Mouse (Mus musculus) hindbrain, embryonic 15.5 days (tissue): ENCODE data around the gene Mad2l2. TPM values are rescaled to one million over a fixed set of nuclear protein-coding genes. Genes with fewer than 3 reads are reported as not detected.

Source experiments
- ATAC-seq: fragments of 200-750 bp; cut with Nextera tagmentation; 2 replicates; pipeline ENCODE4 v1.8.0; 2017; ENCODE audit warnings: low read depth, moderate number of reproducible peaks, moderate TSS enrichment; ENCODE audit not compliant: low FRiP score
- H3K27ac ChIP-seq: fragments of 300-500 bp; sonication (generic); replicated peaks from 2 replicates; pipeline ENCODE4 v1.5.1; 2015; ENCODE audit warnings: mild to moderate bottlenecking, inconsistent platforms
- H3K27me3 ChIP-seq: fragments of 300-500 bp; sonication (generic); 2 replicates; pipeline ENCODE4 v1.6.1; 2015; ENCODE audit warnings: control low read depth, inconsistent platforms
- H3K36me3 ChIP-seq: fragments of 300-500 bp; sonication (generic); 2 replicates; pipeline ENCODE4 v1.6.1; 2015; ENCODE audit warnings: control low read depth, inconsistent platforms
- H3K4me1 ChIP-seq: fragments of 300-500 bp; sonication (generic); replicated peaks from 2 replicates; pipeline ENCODE4 v1.6.1; 2015; ENCODE audit warnings: control low read depth, inconsistent platforms
- H3K4me2 ChIP-seq: fragments of 300-500 bp; sonication (generic); 2 replicates; pipeline ENCODE4 v1.6.1; 2015; ENCODE audit warnings: moderate library complexity, mild to moderate bottlenecking, inconsistent platforms
- H3K4me3 ChIP-seq: fragments of 300-500 bp; sonication (generic); 2 replicates; pipeline ENCODE4 v1.5.1; 2015; ENCODE audit warnings: mild to moderate bottlenecking, inconsistent platforms
- H3K9ac ChIP-seq: fragments of 300-500 bp; sonication (generic); 2 replicates; pipeline ENCODE4 v1.6.1; 2015; ENCODE audit warnings: inconsistent platforms
- H3K9me3 ChIP-seq: fragments of 300-500 bp; sonication (generic); 2 replicates; pipeline ENCODE4 v1.6.1; 2016; ENCODE audit warnings: control low read depth, inconsistent platforms
- WGBS: fragments of 180-500 bp; shearing (Covaris S2); methylation state at CpG from one replicate; pipeline ENCODE4 v1.1.7; 2015; 5-methylcytosine and 5-hydroxymethylcytosine counted together
- polyA plus RNA-seq: library from polyadenylated mRNA; unstranded; fragments of >200 nt; fragmentation: Nextera tagmentation; extraction: Ambion mirVana; gene quantifications from 2 replicates; pipeline ENCODE4 v1.2.1, GENCODE M21; 2015

Mad2l2 gene
- polyA plus RNA-seq, 1 experiment from 2014 or later: 110 TPM

DNA sequence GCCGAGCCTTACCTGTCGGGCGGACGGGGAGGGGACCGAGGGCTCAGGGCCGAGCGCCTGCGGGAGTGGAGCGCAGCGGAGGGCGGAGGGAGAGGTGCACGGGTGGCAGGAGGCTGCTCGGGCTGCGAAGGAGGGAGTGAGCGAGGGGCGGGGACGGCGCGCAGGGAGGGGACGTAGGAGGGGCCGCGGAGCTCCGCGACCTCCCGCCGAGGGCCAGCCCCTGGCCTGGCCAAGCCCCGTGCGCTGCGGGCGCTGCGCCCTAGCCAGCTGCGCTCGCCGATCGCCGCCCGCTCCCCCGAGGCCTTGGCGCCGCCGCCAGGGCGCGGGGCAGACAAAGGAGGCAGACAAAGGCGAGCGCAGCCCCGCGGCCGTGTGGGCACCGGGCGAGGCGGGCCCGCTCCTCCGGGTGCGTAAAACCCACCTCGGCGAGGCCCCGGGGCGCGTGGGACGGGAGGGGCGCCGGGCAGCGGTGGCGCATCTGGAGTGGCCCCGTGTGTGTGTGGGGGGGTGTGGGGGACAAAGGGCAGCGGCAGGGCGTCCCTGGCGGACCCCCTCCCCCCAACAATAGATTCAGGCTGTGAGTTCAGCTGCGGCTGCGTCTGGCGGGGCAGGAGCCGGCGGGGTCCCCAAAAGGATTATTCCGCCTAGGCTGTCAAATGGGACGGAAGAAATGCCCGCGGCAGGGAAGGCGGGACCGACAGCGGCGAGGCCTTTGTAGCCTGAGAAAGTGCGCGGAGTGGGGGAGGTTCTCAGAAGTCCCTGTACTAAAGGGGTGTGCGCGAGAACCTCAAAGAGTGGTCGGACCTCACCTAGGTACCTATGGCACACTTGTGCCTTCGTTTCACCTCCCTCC, 603 bp downstream of the Mad2l2 start, which contains the start of gene Draxin:
TSS of gene Draxin (minus strand) at position 138 of the 853 bp plus-strand sequence.
- H3K36me3 ChIP-seq: no peaks in the 10 kb centered on the region
- H3K4me2 ChIP-seq: peak within 1 kb of the TSS; percentile 96
- H3K27ac ChIP-seq: peak within 1 kb of the TSS; percentile 97
- ATAC-seq: peak; percentile 85
- under 1% methylated on average over 80 of the region's 87 CpGs for WGBS
- no peaks in the 10 kb centered on the region for H3K9me3 ChIP-seq
- H3K4me3 ChIP-seq: peak within 1 kb of the TSS; percentile 87
- H3K9ac ChIP-seq: peak within 1 kb of the TSS; percentile 92
- peaks cover 54% of the 10 kb centered on the region for H3K4me1 ChIP-seq
- no peaks in the 10 kb centered on the region for H3K27me3 ChIP-seq

DNA sequence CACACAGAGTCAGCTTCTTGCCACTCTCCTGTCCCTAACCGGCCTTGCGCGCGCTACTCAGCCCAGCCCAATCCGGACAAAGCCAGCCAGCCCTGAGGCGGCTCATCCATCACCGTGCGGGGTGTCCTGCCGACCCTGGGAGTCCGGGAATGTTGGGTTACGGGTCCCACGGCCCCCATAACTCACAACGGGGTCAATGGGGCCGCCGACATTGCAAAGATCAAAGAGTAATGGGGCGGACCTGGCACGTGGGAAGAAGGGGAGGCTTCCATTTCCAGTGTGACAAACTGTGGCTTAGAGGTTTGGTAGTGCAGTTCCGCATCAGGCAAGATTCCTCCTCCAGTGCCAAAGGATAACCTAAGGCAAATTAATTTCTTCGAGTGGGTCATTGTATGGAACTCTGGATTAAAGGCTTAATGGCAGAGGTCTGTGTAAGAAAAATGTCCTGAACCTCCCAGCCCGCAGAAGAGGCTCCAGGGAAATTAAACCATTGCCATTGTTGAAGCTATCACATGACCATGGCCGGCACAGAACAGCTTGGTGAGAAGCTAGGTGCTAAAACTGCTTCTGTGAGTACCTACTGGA, 1.4 kb downstream of the Mad2l2 start:
- no peaks in the 10 kb centered on the region for H3K9me3 ChIP-seq
- peak overlapping the region; percentile 92 for H3K9ac ChIP-seq
- H3K4me2 ChIP-seq: peak overlapping the region; percentile 96
- ATAC-seq: peak; percentile 41
- under 1% methylated on average over 21 of the region's 21 CpGs for WGBS
- H3K27ac ChIP-seq: peak overlapping the region; percentile 97
- peaks cover 48% of the 10 kb centered on the region for H3K4me1 ChIP-seq
- H3K27me3 ChIP-seq: no peaks in the 10 kb centered on the region
- H3K4me3 ChIP-seq: peak overlapping the region; percentile 87
- H3K36me3 ChIP-seq: no peaks in the 10 kb centered on the region

- H3K4me1 ChIP-seq: peaks cover 34% of the 10 kb centered on the region
- H3K27me3 ChIP-seq: no peaks in the 10 kb centered on the region
- H3K36me3 ChIP-seq: no peaks in the 10 kb centered on the region
- H3K4me3 ChIP-seq: no peak overlapping the region
- no peaks in the 10 kb centered on the region for H3K9me3 ChIP-seq
- no peak for ATAC-seq
- no peak overlapping the region for H3K9ac ChIP-seq
- H3K4me2 ChIP-seq: no peak overlapping the region
- WGBS: 79% methylated on average over 8 of the region's 8 CpGs
- H3K27ac ChIP-seq: no peak overlapping the region
Measured at GRCm38 (mm10) chr4:148134988-148135387, 4.8 kb downstream of the Mad2l2 start.

DNA sequence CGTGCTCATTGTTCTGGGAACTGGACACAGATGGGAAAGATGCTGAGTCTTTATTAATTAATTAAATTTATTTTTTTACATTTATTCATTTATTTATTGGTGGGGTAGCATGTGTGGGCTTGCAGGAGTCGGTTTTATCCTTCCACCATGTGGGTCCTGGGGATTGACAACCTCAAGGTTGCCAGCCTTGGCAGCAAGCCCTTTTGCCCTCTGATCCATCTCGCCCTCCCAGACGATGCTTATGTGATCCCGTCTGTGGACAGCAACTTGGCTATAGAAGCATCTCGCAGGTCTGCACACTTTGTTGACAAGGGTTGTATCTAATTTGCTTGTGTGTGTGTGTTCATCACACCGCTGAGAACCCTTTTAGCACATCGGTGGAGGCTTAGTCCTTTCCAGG, 7.3 kb downstream of the Mad2l2 start:
- Histone ChIP-seq H3K4me2 (no peak overlapping the region), H3K9me3 (no peaks in the 10 kb centered on the region), H3K27ac (no peak overlapping the region), H3K4me3 (no peak overlapping the region), H3K4me1 (peaks cover 29% of the 10 kb centered on the region), H3K36me3 (no peaks in the 10 kb centered on the region), H3K27me3 (no peaks in the 10 kb centered on the region), H3K9ac (no peak overlapping the region)
- no peak for ATAC-seq
- WGBS: 54% methylated on average over 8 of the region's 8 CpGs

GRCm38 (mm10) chr4:148139767-148140097, 9.5 kb downstream of the Mad2l2 start:
- peak overlapping the region; percentile 68 for H3K9ac ChIP-seq
- WGBS: under 1% methylated on average over 12 of the region's 12 CpGs
- H3K4me2 ChIP-seq: peak overlapping the region; percentile 92
- ATAC-seq: peak; percentile 6; the same call in 1 of the 2 replicates
- H3K36me3 ChIP-seq: peaks cover under 1% of the 10 kb centered on the region; the same call in 1 of the 2 replicates
- H3K4me1 ChIP-seq: peaks cover 30% of the 10 kb centered on the region
- no peaks in the 10 kb centered on the region for H3K9me3 ChIP-seq
- H3K27me3 ChIP-seq: no peaks in the 10 kb centered on the region
- H3K4me3 ChIP-seq: peak overlapping the region; percentile 84
- peak overlapping the region; percentile 91 for H3K27ac ChIP-seq

DNA sequence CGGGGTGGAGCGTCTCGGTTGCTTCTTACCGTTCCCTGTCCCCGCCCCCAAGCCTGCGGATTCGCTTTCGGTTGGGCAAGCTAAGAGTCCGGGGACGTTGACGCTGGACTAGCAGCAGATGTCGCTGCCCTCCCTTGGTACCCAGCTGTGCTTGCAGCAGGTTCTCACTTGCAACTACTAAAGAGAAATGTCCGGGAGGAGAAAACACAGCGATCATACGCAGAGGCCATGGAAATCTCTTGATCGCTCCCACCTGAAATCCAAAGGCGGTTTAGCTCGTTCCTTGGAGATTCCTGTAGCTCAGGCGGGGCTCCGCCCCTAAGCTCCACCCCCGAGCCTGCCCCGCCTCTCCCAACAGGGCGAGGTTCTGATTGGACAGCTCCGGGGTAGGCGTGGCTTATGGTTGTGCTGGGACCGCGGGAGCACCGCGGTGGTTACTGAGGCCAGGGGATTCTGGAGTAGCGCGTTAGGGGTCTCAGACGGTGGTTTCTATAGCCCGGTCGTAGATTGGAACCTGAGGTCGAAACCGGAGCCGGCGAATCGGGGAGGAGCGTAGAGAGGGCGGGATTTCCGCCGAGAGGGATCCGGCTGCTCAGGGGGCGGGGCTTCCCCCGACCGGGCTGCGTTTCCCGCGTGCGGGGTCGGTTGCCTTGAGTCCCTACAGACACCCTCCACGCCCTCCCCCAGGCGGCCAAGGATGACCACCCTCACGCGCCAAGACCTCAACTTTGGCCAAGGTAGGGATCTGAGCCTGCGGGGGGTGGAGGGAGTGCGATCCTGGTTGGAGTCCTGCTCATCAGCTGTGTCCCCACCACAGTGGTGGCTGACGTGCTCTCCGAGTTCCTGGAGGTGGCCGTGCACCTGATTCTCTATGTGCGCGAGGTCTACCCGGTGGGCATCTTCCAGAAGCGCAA, 10.2 kb downstream of the Mad2l2 start:
- H3K9me3 ChIP-seq: no peaks in the 10 kb centered on the region
- under 1% methylated on average over 65 of the region's 65 CpGs for WGBS
- H3K36me3 ChIP-seq: peaks cover 4% of the 10 kb centered on the region
- peak overlapping the region; percentile 68 for H3K9ac ChIP-seq
- H3K4me2 ChIP-seq: peak overlapping the region; percentile 92
- no peaks in the 10 kb centered on the region for H3K27me3 ChIP-seq
- H3K4me1 ChIP-seq: peaks cover 30% of the 10 kb centered on the region
- peak overlapping the region; percentile 91 for H3K27ac ChIP-seq
- H3K4me3 ChIP-seq: peak overlapping the region; percentile 84
- peak; percentile 95 for ATAC-seq

DNA sequence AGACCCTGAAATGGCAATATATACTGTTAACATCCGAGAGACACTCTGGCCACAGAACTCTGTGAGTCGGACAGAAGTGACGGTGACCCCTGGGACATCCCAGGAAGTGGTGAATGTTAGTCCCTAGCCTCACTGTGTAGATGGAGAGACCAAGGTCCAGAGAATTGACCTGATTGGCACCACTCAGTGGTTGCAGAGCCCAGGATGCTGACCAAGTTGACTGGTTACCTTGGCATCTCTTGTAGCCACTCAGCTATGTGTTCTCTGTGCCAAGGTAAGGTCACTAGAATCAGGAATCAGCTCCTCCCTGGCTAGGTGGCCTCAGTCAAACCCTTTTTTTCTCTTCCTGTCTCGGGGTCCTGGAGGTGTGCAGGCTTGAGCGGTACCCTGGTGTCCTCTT, 13.5 kb downstream of the Mad2l2 start:
- Histone ChIP-seq H3K36me3 (peaks cover 20% of the 10 kb centered on the region), H3K4me1 (peaks cover 24% of the 10 kb centered on the region), H3K9me3 (no peaks in the 10 kb centered on the region), H3K4me2 (no peak overlapping the region), H3K9ac (no peak overlapping the region), H3K4me3 (no peak overlapping the region), H3K27ac (no peak overlapping the region), H3K27me3 (no peaks in the 10 kb centered on the region)
- no peak for ATAC-seq
- WGBS: 91% methylated on average over 5 of the region's 5 CpGs

GRCm38 (mm10) chr4:148147714-148148113, 17.5 kb downstream of the Mad2l2 start:
- 91% methylated on average over 2 of the region's 2 CpGs for WGBS
- no peaks in the 10 kb centered on the region for H3K9me3 ChIP-seq
- peaks cover 15% of the 10 kb centered on the region for H3K4me1 ChIP-seq
- H3K4me2 ChIP-seq: no peak overlapping the region
- no peak overlapping the region for H3K4me3 ChIP-seq
- no peak overlapping the region for H3K27ac ChIP-seq
- H3K27me3 ChIP-seq: no peaks in the 10 kb centered on the region
- H3K9ac ChIP-seq: no peak overlapping the region
- no peak for ATAC-seq
- H3K36me3 ChIP-seq: peaks cover 20% of the 10 kb centered on the region

DNA sequence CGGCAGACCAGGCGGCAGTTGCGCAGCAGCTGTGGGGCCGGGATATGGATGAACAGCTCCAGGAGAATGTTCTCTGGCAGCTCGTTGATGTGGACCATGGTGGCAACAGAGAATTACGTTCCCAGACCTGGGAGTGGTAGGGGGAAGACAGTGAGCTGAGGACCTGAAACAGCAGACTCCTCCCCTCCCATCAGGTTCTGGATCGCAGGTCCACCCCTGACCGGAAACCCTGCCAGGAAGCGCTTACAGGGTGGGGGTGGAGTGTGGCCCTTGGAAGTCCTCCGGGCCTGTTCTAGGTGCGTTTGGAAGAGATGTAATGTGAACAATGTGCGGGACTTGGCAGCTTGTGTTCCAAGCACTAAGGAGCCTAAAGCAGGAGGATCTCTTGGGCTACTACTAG, 19.4 kb downstream of the Mad2l2 start:
- no peaks in the 10 kb centered on the region for H3K9me3 ChIP-seq
- H3K27ac ChIP-seq: no peak overlapping the region
- 70% methylated on average over 12 of the region's 12 CpGs for WGBS
- H3K4me1 ChIP-seq: peaks cover 8% of the 10 kb centered on the region
- no peak overlapping the region for H3K4me3 ChIP-seq
- peaks cover 35% of the 10 kb centered on the region for H3K36me3 ChIP-seq
- no peak for ATAC-seq
- H3K9ac ChIP-seq: no peak overlapping the region
- H3K27me3 ChIP-seq: no peaks in the 10 kb centered on the region
- H3K4me2 ChIP-seq: no peak overlapping the region

DNA sequence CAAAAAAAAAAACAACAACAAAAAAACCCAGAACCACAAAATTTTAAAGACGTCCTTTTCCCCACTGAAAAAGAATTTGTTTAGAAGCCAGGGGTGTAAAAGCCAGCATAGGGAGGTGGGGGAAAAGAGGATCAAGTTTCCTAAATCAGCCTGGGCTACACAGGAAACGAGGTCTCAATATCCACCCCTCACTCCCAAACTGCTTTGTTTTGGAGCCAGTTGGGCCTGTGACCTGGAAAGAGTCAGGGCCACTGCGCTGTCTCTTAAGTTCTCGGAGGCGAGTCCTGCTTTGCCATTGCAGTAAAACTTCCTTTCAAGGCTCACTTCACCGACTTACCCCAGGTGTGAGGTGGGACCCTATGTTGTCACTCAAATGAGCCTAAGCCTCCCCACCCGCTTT, 20.1 kb downstream of the Mad2l2 start:
- Histone ChIP-seq H3K27ac (no peak overlapping the region), H3K27me3 (no peaks in the 10 kb centered on the region), H3K36me3 (peaks cover 33% of the 10 kb centered on the region), H3K4me3 (no peak overlapping the region), H3K9me3 (no peaks in the 10 kb centered on the region), H3K4me1 (peaks cover 8% of the 10 kb centered on the region), H3K4me2 (no peak overlapping the region), H3K9ac (0 out of 2 replicates have a peak overlapping the region, but pooled peaks have one; percentile 9)
- whole genome bisulfite sequencing: 70% methylated on average over 7 of the region's 7 CpGs
- no peak for ATAC-seq

GRCm38 (mm10) chr4:148150953-148151266, 20.7 kb downstream of the Mad2l2 start:
- Histone ChIP-seq H3K36me3 (peaks cover 33% of the 10 kb centered on the region), H3K4me2 (peak overlapping the region; percentile 93)

More at GRCm38 (mm10) chr4:148150953-148151266, 20.7 kb downstream of the Mad2l2 start:
- Histone ChIP-seq H3K4me3 (peak overlapping the region; percentile 51), H3K27me3 (no peaks in the 10 kb centered on the region), H3K9ac (0 out of 2 replicates have a peak overlapping the region, but pooled peaks have one; percentile 73), H3K4me1 (peaks cover 8% of the 10 kb centered on the region), H3K9me3 (no peaks in the 10 kb centered on the region), H3K27ac (peak overlapping the region; percentile 92)
- no peak for ATAC-seq
- 40% methylated on average over 3 of the region's 3 CpGs for WGBS
